Mouse (Mus musculus) G1E (cell line): Measurements from ENCODE around the gene Pstk.

Source experiments
- CTCF ChIP-seq: IDR thresholded peaks from 2 replicates; pipeline ENCODE4 v1.5.1; 2012; ENCODE audit warnings: low read depth, low read length, inconsistent platforms, mixed read lengths
- GATA1 ChIP-seq: IDR thresholded peaks from 2 replicates; pipeline ENCODE4 v1.6.1; 2012; ENCODE audit warnings: borderline replicate concordance, low read length, inconsistent platforms, mixed read lengths
- POLR2AphosphoS5 ChIP-seq: IDR thresholded peaks from 2 replicates; pipeline ENCODE4 v1.6.1; 2012; ENCODE audit warnings: low read depth, low read length, inconsistent platforms; ENCODE audit not compliant: insufficient replicate concordance
- TAL1 ChIP-seq: conservative IDR thresholded peaks from 2 replicates; pipeline ENCODE4 v1.6.1; 2012; ENCODE audit warnings: low read depth, low read length, inconsistent platforms, mixed read lengths

GRCm38 (mm10) chr7:131409321-131409987, 38.5 kb downstream of the Pstk start:
- TF ChIP-seq CTCF (no peak), POLR2AphosphoS5 (no peak), TAL1 (no peak), GATA1 (no peak)
